Mouse (Mus musculus): ENCODE data around the gene Pak4.
"Not testable (repeated sequence)": the region's sequence is repeated elsewhere in the genome, so short reads cannot be mapped to it uniquely, and the experiment has no call there.

Gene Pak4

GRCm38 (mm10) chr7:28558486-28558885, 39.5 kb downstream of the Pak4 start:
- DNase-seq = peak; percentile 78

DNA sequence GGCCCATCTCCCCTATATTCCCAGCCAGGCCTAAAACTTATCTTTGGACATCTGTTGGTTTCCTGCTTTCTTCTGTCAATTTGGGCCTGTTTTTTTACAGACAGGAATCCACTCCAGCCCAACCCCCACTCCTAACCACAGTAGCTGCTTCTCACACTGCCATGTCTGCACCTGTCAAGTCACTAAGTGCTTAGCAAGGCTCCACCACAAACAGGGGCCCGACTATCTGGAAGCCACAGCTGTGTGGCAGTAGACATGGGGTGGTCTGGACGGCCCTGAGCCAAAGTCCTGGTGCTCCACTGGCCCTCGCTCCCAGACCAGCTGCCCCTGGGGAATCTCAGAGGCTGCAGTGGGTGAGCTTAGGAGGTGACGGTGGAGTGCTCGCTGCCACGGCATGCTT, 40.3 kb downstream of the Pak4 start:
- DNase-seq = no peak

GRCm38 (mm10) chr7:28557069-28557468, 40.9 kb downstream of the Pak4 start:
- DNase-seq = no peak

DNA sequence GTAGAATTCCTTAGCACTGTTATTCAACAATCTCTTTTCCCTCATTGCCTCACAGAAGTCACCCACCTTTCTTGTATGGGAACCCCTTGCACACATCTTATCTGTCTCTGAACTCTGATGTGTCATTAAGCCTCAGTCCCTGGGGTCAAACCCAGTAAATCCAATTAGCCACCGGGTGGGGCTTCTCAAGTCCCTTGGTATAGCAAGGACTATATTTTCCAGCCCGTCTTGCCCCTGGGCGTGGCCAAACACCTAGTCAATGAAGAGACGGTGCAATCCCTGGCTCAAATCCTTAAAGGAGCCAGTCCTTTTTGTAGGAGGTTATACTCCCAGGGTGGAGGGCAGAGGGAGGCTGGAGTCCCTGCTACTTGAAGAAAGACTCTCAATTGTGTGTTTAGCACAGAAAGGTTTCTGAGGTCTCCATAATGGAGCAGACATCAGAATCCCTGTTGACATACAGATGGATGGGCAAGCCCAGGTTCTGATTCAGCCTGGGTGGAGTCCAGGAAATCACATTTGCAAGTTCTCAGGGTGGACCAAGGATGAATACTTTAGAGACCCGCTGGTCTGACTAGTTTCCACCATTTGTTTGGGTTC, 41.9 kb downstream of the Pak4 start:
- no peak for DNase-seq

DNA sequence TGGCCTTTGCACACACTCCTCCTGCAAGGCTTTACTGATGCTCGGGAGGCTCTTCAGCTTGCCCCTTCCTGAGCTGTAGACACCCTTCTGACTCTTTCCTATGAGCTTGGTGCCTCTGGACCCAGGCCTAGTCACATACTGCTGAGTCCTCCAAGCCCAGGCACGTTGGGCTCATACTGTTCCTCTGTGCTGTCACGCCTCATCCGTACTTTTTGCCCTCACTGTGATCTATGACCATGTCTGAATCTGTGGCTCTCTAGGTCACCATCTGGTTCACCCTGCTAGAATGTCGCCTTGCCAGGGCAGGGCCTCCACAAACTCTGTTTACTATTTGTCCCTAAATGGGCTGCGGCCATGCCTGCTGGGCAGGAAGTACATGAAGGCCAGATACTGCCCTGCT, 44.9 kb downstream of the Pak4 start:
- no peak for DNase-seq

DNA sequence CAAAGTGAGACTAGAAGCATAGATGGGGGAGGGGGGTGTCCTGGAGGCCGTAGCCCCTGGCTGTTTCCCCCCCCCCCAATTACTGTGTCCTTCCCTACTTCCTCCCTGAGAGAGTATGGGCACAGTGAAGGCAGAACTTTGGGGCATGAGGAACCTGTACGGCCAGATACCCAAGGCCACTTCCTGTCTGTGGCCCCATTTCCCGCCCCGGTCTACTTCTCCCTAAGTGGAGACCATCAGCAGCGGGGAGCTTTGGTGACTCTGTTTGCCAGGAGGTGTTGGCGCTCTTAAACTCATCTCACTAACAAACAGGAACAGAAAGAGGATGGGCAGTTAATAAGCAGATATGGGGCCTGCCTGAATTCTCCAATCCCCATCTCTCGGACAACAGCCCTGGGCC, 50.4 kb downstream of the Pak4 start:
- DNase-seq = no peak

- DNase-seq = no peak
These were observed 50.8 kb downstream of the Pak4 start, which contains the start of gene Nccrp1 for GRCm38 (mm10) chr7:28547154-28547553. TSS of gene Nccrp1 (minus strand) at chr7:28547254.

DNA sequence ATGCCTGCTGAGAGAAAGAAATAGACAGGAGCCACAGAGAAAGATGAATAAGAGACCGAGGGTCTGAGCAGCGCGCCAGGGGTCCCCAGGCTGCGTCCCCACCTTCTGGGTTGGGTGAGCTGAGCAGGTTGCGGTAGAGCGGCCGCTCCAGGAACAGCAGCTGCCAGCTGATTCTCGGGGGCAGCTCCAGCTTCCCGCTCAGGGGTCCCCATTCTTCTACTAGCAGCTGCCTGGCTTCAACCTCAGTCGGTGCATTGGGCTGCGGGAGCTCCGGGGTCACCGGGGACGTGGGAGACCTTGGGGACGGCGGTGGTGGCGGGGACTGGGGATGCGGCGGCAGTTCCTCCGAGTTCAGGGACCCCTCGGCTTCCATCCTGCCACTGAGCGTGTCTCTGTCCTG, 51.3 kb downstream of the Pak4 start:
- no peak for DNase-seq

GRCm38 (mm10) chr7:28545891-28546210, 52.1 kb downstream of the Pak4 start:
- no peak for DNase-seq

- peak; percentile 50 for DNase-seq
These were observed 52.7 kb downstream of the Pak4 start for GRCm38 (mm10) chr7:28545048-28545890.

DNA sequence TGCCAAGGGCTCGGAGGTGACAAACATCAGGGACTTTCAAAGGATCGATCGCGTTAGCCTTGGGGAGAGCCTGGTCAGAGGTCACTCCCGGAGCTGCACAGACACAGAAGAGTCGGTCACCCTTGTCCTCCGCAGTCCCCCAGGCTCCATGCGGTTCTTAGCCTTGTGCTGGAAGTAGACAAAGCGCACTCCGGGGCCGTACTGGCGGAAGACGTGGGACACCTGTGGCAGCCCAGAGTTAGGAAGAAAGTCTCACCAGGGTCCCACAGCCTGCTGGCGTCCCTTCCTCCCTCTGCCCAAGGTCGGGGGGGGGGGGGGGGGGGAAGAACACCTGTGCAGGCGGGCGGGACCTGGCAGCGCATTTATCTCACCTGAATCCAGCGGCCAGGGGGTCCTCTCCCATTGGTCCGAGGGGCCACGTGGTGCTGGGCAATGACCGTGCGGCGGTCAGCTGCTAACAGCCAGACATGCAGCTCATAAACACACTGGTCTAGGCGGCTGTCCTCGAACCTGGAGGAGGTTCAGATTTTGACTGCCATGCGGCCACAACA, 53.9 kb downstream of the Pak4 start:
- DNase-seq = peak; percentile 50

GRCm38 (mm10) chr7:28540526-28540925, 57.5 kb downstream of the Pak4 start, which contains the start of gene Sycn:
TSS of gene Sycn (plus strand) at chr7:28540885.
- DNase-seq = no peak

GRCm38 (mm10) chr7:28538886-28539285, 59.1 kb downstream of the Pak4 start:
- not testable (repeated sequence) for DNase-seq

GRCm38 (mm10) chr7:28532005-28532404, 66.0 kb downstream of the Pak4 start:
- no peak for DNase-seq

DNA sequence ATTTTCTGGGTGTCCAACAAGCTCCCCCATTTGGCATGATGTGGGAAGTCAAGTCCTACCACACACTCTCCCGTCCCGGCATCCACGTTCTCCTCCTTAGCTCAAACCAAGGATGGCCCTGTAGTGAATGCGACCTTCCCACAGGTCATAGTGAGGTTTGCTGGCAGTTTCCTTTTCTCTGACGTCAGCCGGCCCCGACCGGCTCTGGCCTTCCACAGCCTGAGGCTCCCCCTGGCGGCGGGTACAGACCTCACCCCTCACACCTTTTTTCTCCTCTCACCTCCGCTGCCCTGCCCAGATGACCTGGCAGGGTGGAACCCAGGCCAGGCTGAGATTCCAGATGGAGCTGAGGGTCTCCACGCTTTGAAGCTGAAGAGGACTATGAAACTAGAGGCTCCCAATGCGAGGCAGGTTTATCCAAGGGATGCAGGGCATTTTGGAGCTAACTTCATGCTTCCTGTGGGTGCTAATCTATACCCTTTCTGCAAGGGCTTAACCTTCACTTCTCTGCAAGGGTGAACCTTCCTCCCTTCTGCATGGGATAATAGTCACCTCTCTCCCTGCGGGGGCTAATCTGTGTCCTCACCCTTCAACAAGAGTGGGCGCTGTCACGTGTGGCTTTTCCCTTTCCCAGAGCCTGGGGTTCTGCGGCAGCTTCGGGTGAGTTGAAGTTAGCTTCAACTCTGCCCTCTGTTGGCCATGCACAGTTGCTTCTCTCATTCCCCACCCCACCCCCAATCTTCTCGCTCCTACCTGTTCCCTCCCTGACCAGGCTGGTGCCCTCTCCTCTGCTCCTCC, 69.9 kb downstream of the Pak4 start:
- peak; percentile 87 for DNase-seq

DNA sequence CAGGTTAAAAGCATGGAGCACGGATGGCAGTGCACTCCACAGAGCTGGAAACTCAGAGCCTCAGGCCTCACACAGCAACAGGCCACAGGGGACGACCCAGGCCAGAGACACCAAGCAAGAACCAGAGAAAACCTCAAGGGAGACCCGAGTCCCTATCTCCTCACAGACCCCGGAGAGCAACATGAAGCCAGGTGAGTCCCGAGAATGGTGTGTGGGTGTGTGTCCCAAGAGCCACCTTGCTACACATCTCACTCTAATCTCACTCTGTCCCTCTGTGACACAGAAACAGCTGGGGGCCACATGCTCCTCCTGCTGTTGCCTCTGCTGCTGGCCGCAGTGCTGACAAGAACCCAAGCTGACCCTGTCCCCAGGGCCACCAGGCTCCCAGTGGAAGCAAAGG, 75.4 kb downstream of the Pak4 start, which contains the start of gene Ifnl3:
Gene Ifnl3, plus strand, starts transcription at position 301 of the 400 bp plus-strand sequence.
- DNase-seq = not testable (repeated sequence)

GRCm38 (mm10) chr7:28511441-28511840, 86.5 kb downstream of the Pak4 start:
- no peak for DNase-seq

- DNase-seq = not testable (repeated sequence)
These were observed 87.5 kb downstream of the Pak4 start, which contains the start of gene Ifnl2 for GRCm38 (mm10) chr7:28510405-28510974. TSS of gene Ifnl2 (minus strand) at chr7:28510455.

DNA sequence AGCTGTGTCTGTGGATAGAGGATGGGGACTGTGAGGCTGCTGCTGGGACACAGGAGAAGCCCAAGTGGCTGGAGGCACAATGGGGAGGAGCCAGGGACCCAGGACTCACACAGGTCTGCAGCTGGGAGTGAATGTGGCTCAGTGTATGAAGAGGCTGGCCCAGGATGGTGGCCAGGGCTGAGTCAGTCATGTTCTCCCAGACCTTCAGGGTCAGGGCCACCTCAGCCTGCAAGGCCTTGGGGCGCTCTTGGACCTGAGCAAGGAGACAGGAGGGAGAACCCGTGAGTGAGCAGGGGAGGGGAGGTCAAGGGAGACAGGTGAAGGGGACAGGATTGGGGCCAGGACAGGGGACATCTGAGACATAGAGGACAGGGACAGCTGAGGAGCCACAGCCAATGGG, 88.9 kb downstream of the Pak4 start:
- DNase-seq = not testable (repeated sequence)
